Mouse (Mus musculus) spleen, postnatal 14 days (tissue): ENCODE results near the gene Itga5.

ENCODE experiments used
- DNase-seq, 2 experiments: peaks; one replicate each; pipeline ENCODE4 v3.0.0; 2021 to 2022; ENCODE audit warnings: low spot score in 2 of 2

Itga5 gene

GRCm38 (mm10) chr15:103365471-103366375 is 840 bp downstream of the Itga5 start:
- no peak for DNase-seq

- DNase-seq = no peak
These were observed 1.8 kb downstream of the Itga5 start for GRCm38 (mm10) chr15:103364761-103365160.

- DNase-seq = no peak
These were observed 2.8 kb downstream of the Itga5 start for GRCm38 (mm10) chr15:103363809-103364208.

- no peak for DNase-seq
These were observed 3.6 kb downstream of the Itga5 start for GRCm38 (mm10) chr15:103362950-103363349.

- no peak for DNase-seq
These were observed 4.2 kb downstream of the Itga5 start for GRCm38 (mm10) chr15:103362333-103362732.

- no peak for DNase-seq
These were observed 5.3 kb downstream of the Itga5 start for GRCm38 (mm10) chr15:103361269-103361668.

GRCm38 (mm10) chr15:103359869-103360602 is 6.5 kb downstream of the Itga5 start:
- no peak for DNase-seq

- no peak for DNase-seq
These were observed 7.4 kb downstream of the Itga5 start for GRCm38 (mm10) chr15:103359122-103359510.

GRCm38 (mm10) chr15:103358278-103359121 is 8.1 kb downstream of the Itga5 start:
- no peak for DNase-seq

- DNase-seq = no peak
These were observed 8.7 kb downstream of the Itga5 start for GRCm38 (mm10) chr15:103357817-103358216.

GRCm38 (mm10) chr15:103356130-103356529 is 10.4 kb downstream of the Itga5 start:
- no peak for DNase-seq

GRCm38 (mm10) chr15:103355420-103355819 is 11.1 kb downstream of the Itga5 start:
- DNase-seq = no peak

GRCm38 (mm10) chr15:103354690-103355089 is 11.9 kb downstream of the Itga5 start:
- DNase-seq = no peak

- DNase-seq = no peak
These were observed 12.9 kb downstream of the Itga5 start for GRCm38 (mm10) chr15:103353511-103354256.

GRCm38 (mm10) chr15:103352856-103353255 is 13.7 kb downstream of the Itga5 start:
- peak in 1 of 2 experiments; percentile 43 for DNase-seq

- peak in 1 of 2 experiments; percentile 60 for DNase-seq
These were observed 19.3 kb downstream of the Itga5 start for GRCm38 (mm10) chr15:103347275-103347684.

GRCm38 (mm10) chr15:103345789-103346188 is 20.8 kb downstream of the Itga5 start:
- no peak for DNase-seq

GRCm38 (mm10) chr15:103343556-103343955 is 23.0 kb downstream of the Itga5 start:
- no peak for DNase-seq

- no peak for DNase-seq
These were observed 23.6 kb downstream of the Itga5 start for GRCm38 (mm10) chr15:103343008-103343407.

GRCm38 (mm10) chr15:103342415-103342814 is 24.1 kb downstream of the Itga5 start:
- peak; percentile 49 to 72 for DNase-seq

- DNase-seq = no peak
These were observed 25.0 kb downstream of the Itga5 start for GRCm38 (mm10) chr15:103341547-103341946.
